Mouse (Mus musculus): ENCODE measurements at regions not wholly inside any gene's neighbourhood (a gene's known extent, or its start where the extent isn't known, plus 50 kb on each side); places are given as distances from the start of the nearest gene placed in this dataset.
A peak's percentile ranks its signal among the peaks of the same experiment; 100 is the strongest.

GRCm38 (mm10) chr4:131135841-131136240, 191.7 kb downstream of the Matn1 start:
- peak; percentile 40 for TF ChIP-seq CTCF (conservative IDR thresholded peaks at IDR 0.05; ENCODE audit: low read length)
- no peak for TF ChIP-seq POU5F1 (IDR thresholded peaks at IDR 0.05; ENCODE audit: borderline replicate concordance, low read length)
- no peak for TF ChIP-seq NANOG (IDR thresholded peaks at IDR 0.05; ENCODE audit: borderline replicate concordance, low read length)

Data from E14TG2a.4 (cell line).